Comparison of ENCODE assay signal across 9 mouse cellular contexts in genomic region chr3:53043206-53043780, GRCm38 (mm10). TPM values are rescaled to one million over a fixed set of nuclear protein-coding genes. Genes with fewer than 3 reads are reported as not detected.
DNase-seq lines count a peak whose midpoint lies in the region; ATAC-seq and TF ChIP-seq lines count a peak whose summit lies in the region.
"Had no signal": no experiment of that assay in that cellular context is flagged by ENCODE, and none has a peak within 500 bp of the region (broad histone marks: within the 10 kb centered on the region; RNA-seq: fewer than 3 reads in every experiment).

No protein-coding gene starts in this region.

- ATAC-seq in intestine, embryonic 14.5 days (replicated peaks; ENCODE audit: low FRiP score, low TSS enrichment, low read depth): no peak
- ATAC-seq in neural tube, embryonic 15.5 days (ENCODE audit: low FRiP score): no peak

- 26% methylated on average over 13 of the region's 13 CpGs for WGBS in cerebellum, adult 2 months
- WGBS in lung, adult 2 months: 91% methylated on average over 13 of the region's 13 CpGs
- WGBS in intestine, embryonic 14.5 days: 94% methylated on average over 13 of the region's 13 CpGs
- WGBS in neural tube, embryonic 15.5 days: 89% methylated on average over 13 of the region's 13 CpGs

- H3K9ac ChIP-seq in intestine, embryonic 14.5 days (ENCODE audit: low read length): no peak overlapping the region
- H3K9ac ChIP-seq in neural tube, embryonic 15.5 days (replicated peaks): no peak overlapping the region
- H3K9ac ChIP-seq: liver, embryonic 13.5 days had no signal

- no peak for TF ChIP-seq CTCF in cerebellum, adult 2 months (IDR thresholded peaks at IDR 0.05; ENCODE audit: borderline replicate concordance, insufficient read depth, low read depth, low read length)
- no peak for TF ChIP-seq CTCF in lung, adult 2 months (IDR thresholded peaks at IDR 0.05; ENCODE audit: insufficient read depth, low read length)

- peak overlapping the region; percentile 66 for H3K4me2 ChIP-seq in intestine, embryonic 14.5 days (ENCODE audit: low read length)
- H3K4me2 ChIP-seq in neural tube, embryonic 15.5 days: peak overlapping the region; percentile 94
- H3K4me2 ChIP-seq: liver, embryonic 13.5 days had no signal

- H3K36me3 ChIP-seq in intestine, embryonic 14.5 days (ENCODE audit: control insufficient read depth, insufficient read depth, low read length): no peaks in the 10 kb centered on the region
- H3K36me3 ChIP-seq in neural tube, embryonic 15.5 days: no peaks in the 10 kb centered on the region
- H3K36me3 ChIP-seq: liver, embryonic 13.5 days had no signal

- H3K9me3 ChIP-seq in intestine, embryonic 14.5 days (ENCODE audit: control insufficient read depth, low read length): no peaks in the 10 kb centered on the region
- no peaks in the 10 kb centered on the region for H3K9me3 ChIP-seq in neural tube, embryonic 15.5 days (replicated peaks)
- H3K9me3 ChIP-seq: liver, embryonic 13.5 days had no signal

- H3K4me3 ChIP-seq in cerebellum, adult 2 months (replicated peaks; ENCODE audit: insufficient read depth, low read depth, low read length): peak overlapping the region; percentile 95
- peak overlapping the region; percentile 39 for H3K4me3 ChIP-seq in lung, adult 2 months (replicated peaks; ENCODE audit: extremely low read depth, low read depth, low read length)
- H3K4me3 ChIP-seq in intestine, embryonic 14.5 days (ENCODE audit: low read depth, low read length): 0 out of 2 replicates have a peak overlapping the region, but pooled peaks have one; percentile 62
- H3K4me3 ChIP-seq in neural tube, embryonic 15.5 days (replicated peaks): peak overlapping the region; percentile 58
- H3K4me3 ChIP-seq: liver, embryonic 13.5 days had no signal

- H3K4me1 ChIP-seq in cerebellum, adult 2 months (ENCODE audit: control insufficient read depth, insufficient read depth, low read length): peaks cover 11% of the 10 kb centered on the region; the same call in 1 of the 2 replicates
- H3K4me1 ChIP-seq in lung, adult 2 months (ENCODE audit: control insufficient read depth, insufficient read depth, low read length): peaks cover 11% of the 10 kb centered on the region
- H3K4me1 ChIP-seq in intestine, embryonic 14.5 days (replicated peaks; ENCODE audit: control insufficient read depth, insufficient read depth, low read length): peaks cover 9% of the 10 kb centered on the region; the same call in 1 of the 2 replicates
- H3K4me1 ChIP-seq in neural tube, embryonic 15.5 days: peaks cover 36% of the 10 kb centered on the region

- H3K27me3 ChIP-seq in cerebellum, adult 2 months (ENCODE audit: control insufficient read depth, insufficient read depth, low read length): no peaks in the 10 kb centered on the region
- H3K27me3 ChIP-seq in intestine, embryonic 14.5 days (replicated peaks; ENCODE audit: control insufficient read depth, insufficient read depth, low read length): peaks cover 15% of the 10 kb centered on the region; the same call in 1 of the 2 replicates
- peaks cover 15% of the 10 kb centered on the region; the same call in 1 of the 2 replicates for H3K27me3 ChIP-seq in neural tube, embryonic 15.5 days (replicated peaks)

- peak; percentile 65 to 71 for DNase-seq in cerebellum, adult 2 months
- DNase-seq in cerebellum, postnatal 4 days (ENCODE audit: low spot score in 2 of 2): no peak
- DNase-seq in lung, adult 2 months: no peak
- DNase-seq in lung, postnatal 25 days (ENCODE audit: low spot score): no peak
- no peak for DNase-seq in intestine, embryonic 14.5 days (ENCODE audit: low spot score)
- no peak for DNase-seq in right cerebral cortex, postnatal 14 days
- no peak for DNase-seq in urinary bladder, postnatal 14 days (ENCODE audit: low spot score)
- DNase-seq: liver, embryonic 13.5 days had no signal

- no peak for TF ChIP-seq POLR2A in cerebellum, adult 2 months (IDR thresholded peaks at IDR 0.05; ENCODE audit: borderline replicate concordance, insufficient read depth, low read length)
- TF ChIP-seq POLR2A in lung, adult 2 months (IDR thresholded peaks at IDR 0.05; ENCODE audit: borderline replicate concordance, extremely low read depth, low read depth, low read length): no peak

- peak overlapping the region; percentile 63 for H3K27ac ChIP-seq in cerebellum, adult 2 months (ENCODE audit: insufficient read depth, low read length)
- no peak overlapping the region for H3K27ac ChIP-seq in intestine, embryonic 14.5 days (ENCODE audit: low read depth)
- no peak overlapping the region for H3K27ac ChIP-seq in neural tube, embryonic 15.5 days (replicated peaks)
- H3K27ac ChIP-seq: liver, embryonic 13.5 days had no signal

RNA-seq across cellular contexts. Expression of gene Lhfp, which starts 2.0 kb away (rescaled TPM):
- 114 and 132 TPM in 2 replicates for polyA plus RNA-seq in cerebellum, adult 2 months (2012; rRNA removed)
- 243 and 288 TPM in 2 replicates for polyA plus RNA-seq in lung, adult 2 months (2012; rRNA removed)
- 39.9 and 43.1 TPM in 2 replicates for polyA plus RNA-seq in intestine, embryonic 14.5 days (2014; fragmentation: Nextera tagmentation; extraction: Ambion mirVana)
- polyA plus RNA-seq in neural tube, embryonic 15.5 days (2015; fragmentation: Nextera tagmentation; extraction: Ambion mirVana): 51.9 and 53.6 TPM in 2 replicates

RNA-seq across cellular contexts. Expression of gene Cog6, which starts 26.3 kb away (rescaled TPM):
- polyA plus RNA-seq in cerebellum, adult 2 months (2012; rRNA removed): 43.8 and 44.0 TPM in 2 replicates
- polyA plus RNA-seq in lung, adult 2 months (2012; rRNA removed): 12.4 and 15.8 TPM in 2 replicates
- polyA plus RNA-seq in intestine, embryonic 14.5 days (2014; fragmentation: Nextera tagmentation; extraction: Ambion mirVana): 40.0 and 42.4 TPM in 2 replicates
- 43.8 and 45.4 TPM in 2 replicates for polyA plus RNA-seq in neural tube, embryonic 15.5 days (2015; fragmentation: Nextera tagmentation; extraction: Ambion mirVana)

Comparison
In these comparisons a context has a peak if more than half of its experiments do, and no peak if none do; other contexts are left out.
1. DNase-seq: peak in cerebellum, adult 2 months (2 of 2); none in cerebellum, postnatal 4 days (0 of 2), lung, adult 2 months (single experiment), lung, postnatal 25 days (single experiment), intestine, embryonic 14.5 days (single experiment), right cerebral cortex, postnatal 14 days (single experiment) and urinary bladder, postnatal 14 days (single experiment).
2. H3K4me3 ChIP-seq: peak in every context shown above with its lines; median percentile 95 in cerebellum, adult 2 months; 62 in intestine, embryonic 14.5 days; 58 in neural tube, embryonic 15.5 days; 39 in lung, adult 2 months.